Mouse (Mus musculus) forebrain, embryonic 16.5 days (tissue): ENCODE measurements around the gene Sf1. TPM values are rescaled to one million over a fixed set of nuclear protein-coding genes. Genes with fewer than 3 reads are reported as not detected.

ENCODE experiments used
- ATAC-seq: fragments of 200-750 bp; cut with Nextera tagmentation; 2 replicates; pipeline ENCODE4 v1.8.0; 2017; ENCODE audit warnings: mild to moderate bottlenecking, moderate library complexity
- H3K27ac ChIP-seq: fragments of 300-500 bp; sonication (generic); 2 replicates; pipeline ENCODE4 v1.5.1; 2014; ENCODE audit warnings: low read length, control low read depth
- H3K27me3 ChIP-seq: fragments of 300-500 bp; sonication (generic); replicated peaks from 2 replicates; pipeline ENCODE4 v1.6.1; 2014; ENCODE audit warnings: low read length; ENCODE audit not compliant: control insufficient read depth, insufficient read depth
- H3K36me3 ChIP-seq: fragments of 300-500 bp; sonication (generic); 2 replicates; pipeline ENCODE4 v1.6.1; 2014; ENCODE audit not compliant: control insufficient read depth, insufficient read depth
- H3K4me1 ChIP-seq: fragments of 300-500 bp; sonication (generic); replicated peaks from 2 replicates; pipeline ENCODE4 v1.6.1; 2014; ENCODE audit warnings: low read length; ENCODE audit not compliant: control insufficient read depth, insufficient read depth
- H3K4me2 ChIP-seq: fragments of 300-500 bp; sonication (generic); 2 replicates; pipeline ENCODE4 v1.6.1; 2014; ENCODE audit warnings: mild to moderate bottlenecking, low read length, control low read depth
- H3K4me3 ChIP-seq: fragments of 300-500 bp; sonication (generic); replicated peaks from 2 replicates; pipeline ENCODE4 v1.5.1; 2014; ENCODE audit warnings: mild to moderate bottlenecking, low read length, control low read depth
- H3K9ac ChIP-seq: fragments of 300-500 bp; sonication (generic); replicated peaks from 2 replicates; pipeline ENCODE4 v1.6.1; 2014; ENCODE audit warnings: low read depth, low read length, control low read depth
- H3K9me3 ChIP-seq: fragments of 300-500 bp; sonication (generic); 2 replicates; pipeline ENCODE4 v1.6.1; 2016; ENCODE audit warnings: low read length; ENCODE audit not compliant: control insufficient read depth
- WGBS: fragments of 180-500 bp; shearing (Covaris S2); extraction: QIAGEN DNeasy Blood & Tissue Kit; methylation state at CpG from one replicate; pipeline ENCODE4 v1.1.7; 2014; 5-methylcytosine and 5-hydroxymethylcytosine counted together
- polyA plus RNA-seq: library from polyadenylated mRNA; unstranded; fragments of >200 nt; fragmentation: Nextera tagmentation; extraction: Ambion mirVana; gene quantifications from 2 replicates; pipeline ENCODE4 v1.2.1, GENCODE M21; 2015

Sf1 gene
- polyA plus RNA-seq, 1 experiment from 2014 or later = 122 TPM

GRCm38 (mm10) chr19:6331719-6332516 is 31.6 kb upstream of the Sf1 start:
- Histone ChIP-seq H3K27ac (no peak overlapping the region), H3K4me1 (peaks cover 17% of the 10 kb centered on the region), H3K27me3 (no peaks in the 10 kb centered on the region), H3K9ac (peak overlapping the region; percentile 1; the same call in 1 of the 2 replicates), H3K4me3 (no peak overlapping the region; the same call in 1 of the 2 replicates), H3K36me3 (no peaks in the 10 kb centered on the region), H3K4me2 (peak overlapping the region; percentile 12), H3K9me3 (no peaks in the 10 kb centered on the region)
- no peak for ATAC-seq
- 22% methylated on average over 13 of the region's 13 CpGs for WGBS

- peaks cover 23% of the 10 kb centered on the region for H3K4me1 ChIP-seq
- no peaks in the 10 kb centered on the region for H3K27me3 ChIP-seq
- no peak overlapping the region for H3K27ac ChIP-seq
- peaks cover 12% of the 10 kb centered on the region for H3K36me3 ChIP-seq
- H3K9me3 ChIP-seq = no peaks in the 10 kb centered on the region
- ATAC-seq = no peak
- H3K4me3 ChIP-seq = no peak overlapping the region
- H3K9ac ChIP-seq = no peak overlapping the region
- 56% methylated on average over 9 of the region's 9 CpGs for WGBS
- H3K4me2 ChIP-seq = peak overlapping the region; percentile 8; the same call in 1 of the 2 replicates
These were observed 29.5 kb upstream of the Sf1 start for GRCm38 (mm10) chr19:6333761-6334595.

GRCm38 (mm10) chr19:6334673-6335457 is 28.6 kb upstream of the Sf1 start, which contains the start of gene Men1:
Gene Men1, plus strand, starts transcription at chr19:6334979.
- H3K9ac ChIP-seq = peak within 1 kb of the TSS; percentile 83
- H3K4me3 ChIP-seq = peak within 1 kb of the TSS; percentile 75
- peak; percentile 97 for ATAC-seq
- peak within 1 kb of the TSS; percentile 70 for H3K27ac ChIP-seq
- WGBS = under 1% methylated on average over 43 of the region's 43 CpGs
- peak within 1 kb of the TSS; percentile 71 for H3K4me2 ChIP-seq
- H3K36me3 ChIP-seq = peaks cover 16% of the 10 kb centered on the region
- H3K9me3 ChIP-seq = no peaks in the 10 kb centered on the region
- no peaks in the 10 kb centered on the region for H3K27me3 ChIP-seq
- peaks cover 23% of the 10 kb centered on the region for H3K4me1 ChIP-seq

- H3K27me3 ChIP-seq = no peaks in the 10 kb centered on the region
- under 1% methylated on average over 25 of the region's 25 CpGs for WGBS
- peaks cover 23% of the 10 kb centered on the region for H3K4me1 ChIP-seq
- peak overlapping the region; percentile 75 for H3K4me3 ChIP-seq
- no peak for ATAC-seq
- H3K4me2 ChIP-seq = peak overlapping the region; percentile 71
- peak overlapping the region; percentile 83 for H3K9ac ChIP-seq
- H3K9me3 ChIP-seq = no peaks in the 10 kb centered on the region
- peak overlapping the region; percentile 70 for H3K27ac ChIP-seq
- peaks cover 16% of the 10 kb centered on the region for H3K36me3 ChIP-seq
These were observed 28.0 kb upstream of the Sf1 start for GRCm38 (mm10) chr19:6335458-6335827.

- peaks cover 27% of the 10 kb centered on the region for H3K4me1 ChIP-seq
- H3K36me3 ChIP-seq = peaks cover 16% of the 10 kb centered on the region
- H3K9me3 ChIP-seq = no peaks in the 10 kb centered on the region
- 97% methylated on average over 10 of the region's 10 CpGs for WGBS
- no peak overlapping the region for H3K27ac ChIP-seq
- H3K27me3 ChIP-seq = no peaks in the 10 kb centered on the region
- ATAC-seq = no peak
- no peak overlapping the region for H3K4me2 ChIP-seq
- no peak overlapping the region for H3K9ac ChIP-seq
- H3K4me3 ChIP-seq = no peak overlapping the region
These were observed 26.6 kb upstream of the Sf1 start for GRCm38 (mm10) chr19:6336920-6337319.

- no peak for ATAC-seq
- H3K27me3 ChIP-seq = no peaks in the 10 kb centered on the region
- H3K9me3 ChIP-seq = no peaks in the 10 kb centered on the region
- H3K27ac ChIP-seq = no peak overlapping the region
- H3K4me3 ChIP-seq = no peak overlapping the region
- H3K9ac ChIP-seq = no peak overlapping the region
- peaks cover 16% of the 10 kb centered on the region for H3K36me3 ChIP-seq
- WGBS = 94% methylated on average over 7 of the region's 7 CpGs
- no peak overlapping the region for H3K4me2 ChIP-seq
- peaks cover 27% of the 10 kb centered on the region for H3K4me1 ChIP-seq
These were observed 25.3 kb upstream of the Sf1 start for GRCm38 (mm10) chr19:6338171-6338570.

GRCm38 (mm10) chr19:6338716-6339115 is 24.8 kb upstream of the Sf1 start:
- Histone ChIP-seq H3K4me1 (peaks cover 27% of the 10 kb centered on the region), H3K4me3 (no peak overlapping the region), H3K36me3 (peaks cover 16% of the 10 kb centered on the region), H3K27me3 (no peaks in the 10 kb centered on the region), H3K9me3 (no peaks in the 10 kb centered on the region), H3K9ac (no peak overlapping the region), H3K4me2 (no peak overlapping the region), H3K27ac (no peak overlapping the region)
- 89% methylated on average over 11 of the region's 11 CpGs for WGBS
- ATAC-seq = no peak

- H3K27ac ChIP-seq = no peak overlapping the region
- WGBS = 94% methylated on average over 6 of the region's 6 CpGs
- H3K9me3 ChIP-seq = no peaks in the 10 kb centered on the region
- H3K4me1 ChIP-seq = peaks cover 27% of the 10 kb centered on the region
- no peak overlapping the region for H3K9ac ChIP-seq
- H3K4me2 ChIP-seq = no peak overlapping the region
- H3K4me3 ChIP-seq = no peak overlapping the region
- ATAC-seq = no peak
- no peaks in the 10 kb centered on the region for H3K27me3 ChIP-seq
- H3K36me3 ChIP-seq = peaks cover 20% of the 10 kb centered on the region
These were observed 24.3 kb upstream of the Sf1 start for GRCm38 (mm10) chr19:6339191-6339590.
